Mouse (Mus musculus) 3T3-L1 (cell line): Measurements from ENCODE around the gene Pde10a.

ENCODE experiments used
- DNase-seq: peaks from one replicate; pipeline ENCODE4 v3.0.0-alpha.2; 2015; ENCODE audit warnings: low read depth, low spot score

Gene Pde10a

GRCm38 (mm10) chr17:8888105-8888504, 362.9 kb downstream of the Pde10a start:
- no peak for DNase-seq

GRCm38 (mm10) chr17:8888639-8889038, 363.5 kb downstream of the Pde10a start:
- no peak for DNase-seq

- DNase-seq, result no peak
Measured at GRCm38 (mm10) chr17:8892193-8892985, 367.2 kb downstream of the Pde10a start.

GRCm38 (mm10) chr17:8895991-8896390, 370.8 kb downstream of the Pde10a start:
- DNase-seq, result no peak

- DNase-seq, result no peak
Measured at GRCm38 (mm10) chr17:8897749-8898148, 372.6 kb downstream of the Pde10a start.

- DNase-seq, result no peak
Measured at GRCm38 (mm10) chr17:8898221-8898620, 373.0 kb downstream of the Pde10a start.

GRCm38 (mm10) chr17:8899212-8899611, 374.0 kb downstream of the Pde10a start:
- no peak for DNase-seq

- no peak for DNase-seq
Measured at GRCm38 (mm10) chr17:8903555-8904283, 378.5 kb downstream of the Pde10a start.

GRCm38 (mm10) chr17:8910571-8910970, 385.4 kb downstream of the Pde10a start:
- DNase-seq, result no peak

- no peak for DNase-seq
Measured at GRCm38 (mm10) chr17:8912933-8913332, 387.8 kb downstream of the Pde10a start.

GRCm38 (mm10) chr17:8915693-8916092, 390.5 kb downstream of the Pde10a start:
- no peak for DNase-seq

GRCm38 (mm10) chr17:8923074-8923473, 397.9 kb downstream of the Pde10a start:
- no peak for DNase-seq

- DNase-seq, result no peak
Measured at GRCm38 (mm10) chr17:8923727-8924126, 398.6 kb downstream of the Pde10a start.

- DNase-seq, result no peak
Measured at GRCm38 (mm10) chr17:8925819-8926383, 400.7 kb downstream of the Pde10a start.

GRCm38 (mm10) chr17:8928560-8928959, 403.4 kb downstream of the Pde10a start:
- DNase-seq, result no peak

GRCm38 (mm10) chr17:8929636-8930035, 404.5 kb downstream of the Pde10a start:
- DNase-seq, result no peak

GRCm38 (mm10) chr17:8935604-8936003, 410.4 kb downstream of the Pde10a start:
- no peak for DNase-seq

- DNase-seq, result peak; percentile 76
Measured at GRCm38 (mm10) chr17:8936603-8937002, 411.4 kb downstream of the Pde10a start.

- DNase-seq, result no peak
Measured at GRCm38 (mm10) chr17:8951588-8951987, 426.4 kb downstream of the Pde10a start.

- no peak for DNase-seq
Measured at GRCm38 (mm10) chr17:8952951-8953350, 427.8 kb downstream of the Pde10a start.

- DNase-seq, result peak; percentile 10
Measured at GRCm38 (mm10) chr17:8958125-8958524, 433.0 kb downstream of the Pde10a start.

- no peak for DNase-seq
Measured at GRCm38 (mm10) chr17:8960386-8960785, 435.2 kb downstream of the Pde10a start.

- no peak for DNase-seq
Measured at GRCm38 (mm10) chr17:8961097-8961496, 435.9 kb downstream of the Pde10a start.
